Mouse (Mus musculus) gastrocnemius, postnatal 25 days (tissue): ENCODE data around the gene Zg16. TPM values are rescaled to one million over a fixed set of nuclear protein-coding genes. Genes with fewer than 3 reads are reported as not detected.

ENCODE experiments used
- DNase-seq: peaks from one replicate; pipeline ENCODE4 v3.0.0; 2022
- total RNA-seq, 2 experiments: library from RNA; stranded (reverse); gene quantifications; 1 replicate in 1 of 2; 2 replicates in 1 of 2; pipeline ENCODE4 v1.2.3; 2021

Gene Zg16
- total RNA-seq, 2 experiments from 2014 or later = not detected

GRCm38 (mm10) chr7:127073221-127073620 is 13.9 kb downstream of the Zg16 start:
- no peak for DNase-seq

- DNase-seq = no peak
Observed at GRCm38 (mm10) chr7:127070871-127071413, 16.2 kb downstream of the Zg16 start.

DNA sequence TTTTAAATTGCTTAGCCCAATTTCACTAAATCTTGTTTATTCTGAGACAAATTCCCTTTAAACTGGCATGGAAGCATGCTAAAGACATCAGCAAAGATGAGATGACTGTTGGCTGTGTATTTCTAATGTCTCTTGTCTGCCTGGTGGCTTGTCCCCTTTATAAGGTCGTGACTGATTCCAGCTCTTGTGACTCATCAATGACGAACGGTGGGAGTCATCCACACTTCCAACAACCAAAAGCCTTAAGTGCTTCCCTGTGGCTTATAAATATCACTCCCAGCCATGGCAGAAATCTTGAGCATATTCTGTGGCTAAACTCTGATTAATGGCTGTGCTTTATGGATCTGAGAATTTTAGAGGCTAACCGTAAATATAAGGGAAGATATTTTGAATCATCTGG is 20.8 kb downstream of the Zg16 start:
- no peak for DNase-seq

GRCm38 (mm10) chr7:127065538-127065937 is 21.6 kb downstream of the Zg16 start:
- DNase-seq = no peak

DNA sequence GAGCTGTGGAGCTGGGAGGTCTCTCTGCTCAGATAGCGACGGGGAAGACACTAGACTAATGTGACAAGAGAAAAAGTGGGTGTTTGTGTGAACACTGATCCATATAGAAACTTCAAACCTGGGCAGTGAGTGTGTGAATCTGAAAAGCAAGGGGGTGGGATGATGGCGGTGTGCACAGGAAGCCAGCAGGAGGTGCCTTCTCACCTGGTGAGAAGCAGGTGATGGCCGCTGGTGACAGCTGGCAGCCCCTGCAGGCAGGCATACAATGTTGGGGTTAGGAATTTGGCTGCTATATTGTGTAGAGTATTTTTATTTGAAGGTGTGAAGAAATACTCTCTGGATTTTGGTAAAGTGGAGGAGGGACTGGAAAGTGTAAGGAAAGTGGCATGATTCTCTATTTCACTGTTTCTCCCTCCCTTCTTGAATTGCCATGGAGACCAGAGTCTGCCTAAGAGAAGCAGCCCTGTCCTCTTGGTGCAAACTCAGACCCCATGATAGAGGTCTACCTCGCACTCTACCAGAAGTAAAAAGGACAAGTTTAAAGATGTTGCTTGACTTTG is 32.0 kb downstream of the Zg16 start:
- no peak for DNase-seq

- DNase-seq = peak; percentile 84
Observed at GRCm38 (mm10) chr7:127041851-127042672, 45.1 kb downstream of the Zg16 start, which contains the start of gene Kif22. Gene Kif22 (minus strand): TSS chr7:127042471.

GRCm38 (mm10) chr7:127031244-127031643 is 55.9 kb downstream of the Zg16 start:
- DNase-seq = no peak

- DNase-seq = no peak
Observed at GRCm38 (mm10) chr7:127030172-127030571, 57.0 kb downstream of the Zg16 start.

- DNase-seq = peak; percentile 51
Observed at GRCm38 (mm10) chr7:127027885-127028284, 59.2 kb downstream of the Zg16 start.

GRCm38 (mm10) chr7:127026984-127027726 is 60.0 kb downstream of the Zg16 start, which contains the start of gene Maz:
Gene Maz (minus strand): TSS chr7:127027037.
- DNase-seq = peak; percentile 100

GRCm38 (mm10) chr7:127026616-127026983 is 60.5 kb downstream of the Zg16 start:
- no peak for DNase-seq

DNA sequence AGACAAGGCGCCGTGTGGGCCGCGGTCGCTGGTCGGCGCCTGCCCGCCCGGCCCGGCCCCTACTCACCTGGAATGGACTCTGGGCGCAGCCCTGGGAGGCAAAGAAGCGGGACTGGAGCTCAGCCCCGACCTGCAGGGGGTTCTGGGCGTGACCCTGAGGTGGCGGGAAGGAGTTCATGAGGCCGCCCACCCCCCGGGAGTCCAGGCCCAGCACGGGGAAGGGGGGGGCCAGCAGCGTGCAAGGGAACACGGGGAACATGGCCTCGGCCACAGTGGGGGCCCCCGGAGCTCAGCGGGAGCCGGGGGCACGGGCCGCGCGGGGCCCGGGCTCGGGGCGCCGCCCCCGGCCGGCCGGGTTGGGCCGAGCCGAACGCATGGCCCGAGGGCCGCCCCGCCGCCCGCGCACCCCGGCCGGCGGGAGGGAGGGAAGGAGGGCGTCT is 60.9 kb downstream of the Zg16 start:
- peak; percentile 78 for DNase-seq

GRCm38 (mm10) chr7:127025556-127026160 is 61.5 kb downstream of the Zg16 start:
- peak; percentile 44 for DNase-seq

DNA sequence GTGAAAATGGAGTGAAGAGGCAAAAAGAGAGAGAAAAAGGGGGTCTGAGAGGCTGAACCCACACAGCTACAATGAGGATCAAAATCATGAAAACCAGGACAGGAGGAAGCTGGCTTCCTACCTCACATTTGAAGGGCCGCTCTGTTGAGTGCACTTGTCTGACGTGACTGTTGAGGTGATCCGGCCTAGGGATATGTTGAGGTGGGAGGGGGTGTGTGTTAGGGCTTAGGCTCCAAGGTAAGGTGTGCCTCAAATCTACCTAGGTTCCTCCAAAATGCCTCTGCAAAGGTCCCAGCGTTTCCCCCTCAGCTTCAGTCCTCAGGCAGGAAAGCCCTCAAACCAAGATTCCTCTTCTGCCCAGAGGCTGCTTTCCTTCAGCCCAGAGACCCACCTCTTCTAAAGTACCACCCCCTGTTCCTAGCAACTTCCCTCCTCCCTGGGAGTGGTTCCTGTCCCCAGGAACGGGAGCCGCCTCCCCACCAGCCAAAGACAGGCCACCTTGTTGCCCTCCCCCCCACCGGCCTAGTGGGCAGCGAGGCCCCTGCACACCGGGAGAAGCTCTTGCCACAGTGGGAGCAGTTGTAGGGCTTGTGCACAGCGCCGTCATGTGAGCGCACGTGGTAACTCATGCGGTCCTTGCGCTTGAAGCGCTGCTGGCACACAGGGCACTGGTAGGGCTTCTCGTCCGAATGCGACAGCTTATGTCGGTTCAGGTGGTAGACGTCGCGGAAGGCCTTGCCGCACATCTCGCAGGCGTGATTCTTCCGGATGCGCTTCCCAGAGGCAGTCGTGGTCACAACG is 62.2 kb downstream of the Zg16 start:
- DNase-seq = peak; percentile 77

- DNase-seq = peak; percentile 25
Observed at GRCm38 (mm10) chr7:127023896-127024690, 63.0 kb downstream of the Zg16 start.

DNA sequence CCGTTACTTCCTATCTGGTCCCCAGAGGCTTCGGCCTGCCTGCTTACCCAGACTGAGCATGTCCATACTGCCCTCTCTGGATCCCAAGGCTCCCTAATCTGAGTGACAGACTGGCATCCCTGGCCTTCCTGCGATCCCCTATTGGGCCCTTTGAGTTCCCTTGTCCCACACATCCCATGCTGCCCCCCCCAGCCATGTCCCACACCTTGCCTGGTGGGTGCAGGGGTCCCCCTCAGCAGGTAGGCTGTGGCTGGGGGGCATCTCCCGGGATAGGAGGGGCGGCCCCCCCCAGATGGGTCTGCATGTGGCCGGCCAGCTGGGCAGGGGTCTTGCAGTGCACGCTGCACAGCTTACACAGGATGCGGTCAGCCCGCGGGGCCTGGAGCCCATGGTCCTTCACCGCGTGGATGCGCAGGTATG is 63.8 kb downstream of the Zg16 start:
- peak; percentile 28 for DNase-seq

- DNase-seq = no peak
Observed at GRCm38 (mm10) chr7:127022528-127023271, 64.4 kb downstream of the Zg16 start.

- DNase-seq = no peak
Observed at GRCm38 (mm10) chr7:127021563-127022527, 65.3 kb downstream of the Zg16 start.
